In the genomic region with DNA sequence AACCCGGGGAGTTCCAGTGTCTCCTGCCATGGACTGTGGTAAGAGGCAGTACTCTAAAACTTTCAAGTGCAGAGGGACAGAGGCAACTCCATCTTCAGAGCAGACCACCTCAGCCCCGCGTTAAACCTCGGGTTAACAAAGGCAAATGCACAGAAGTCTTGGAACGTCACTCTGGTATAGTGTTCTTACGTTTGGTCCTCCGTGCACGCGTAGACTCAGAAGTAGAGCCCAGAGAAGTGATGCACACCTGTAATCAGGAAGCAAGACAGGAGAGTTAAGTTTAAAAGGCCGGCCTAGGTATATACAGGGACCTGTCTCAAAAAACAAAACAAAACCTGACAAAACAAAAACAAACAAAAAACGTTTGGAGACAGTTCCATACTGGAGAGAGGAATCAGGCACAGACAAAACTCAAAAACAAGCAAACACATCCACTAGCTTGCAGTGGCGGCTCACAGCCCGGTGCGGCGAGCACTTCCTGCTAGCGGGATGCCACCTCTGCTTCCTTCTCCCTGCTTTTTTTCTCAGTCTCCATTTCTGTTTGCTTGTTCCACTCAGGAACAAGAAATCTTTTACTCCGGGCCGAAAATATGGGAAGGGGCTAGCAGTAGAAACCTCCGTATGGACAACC, we compare ENCODE assay signal across 8 mouse cellular contexts. TPM values are rescaled to one million over a fixed set of nuclear protein-coding genes. Genes with fewer than 3 reads are reported as not detected.
DNase-seq lines count a peak whose midpoint lies in the region; ATAC-seq and TF ChIP-seq lines count a peak whose summit lies in the region.

No protein-coding gene starts in this region.

- peak; percentile 24 for DNase-seq in lung, adult 2 months
- no peak for DNase-seq in lung, postnatal 10 days
- peak; percentile 58 for DNase-seq in cerebellum, adult 9-10 months

- H3K9ac ChIP-seq in kidney, embryonic 14.5 days (ENCODE audit: low read depth, low read length) = peak overlapping the region; percentile 52
- H3K9ac ChIP-seq in stomach, embryonic 16.5 days (ENCODE audit: low read length) = peak overlapping the region; percentile 57

- peak; percentile 5; the same call in 1 of the 2 replicates for ATAC-seq in granulocyte monocyte progenitor cell, adult 5-6 weeks (replicated peaks; ENCODE audit: poor library complexity, severe bottlenecking)
- peak; percentile 24; the same call in 1 of the 2 replicates for ATAC-seq in kidney, embryonic 14.5 days (ENCODE audit: low FRiP score, low TSS enrichment)
- ATAC-seq in stomach, embryonic 16.5 days (ENCODE audit: insufficient read depth, low FRiP score) = no peak
- no peak for ATAC-seq in monocyte, adult 5-6 weeks (replicated peaks; ENCODE audit: insufficient number of reproducible peaks, low FRiP score, low TSS enrichment, poor library complexity, severe bottlenecking)

- no peaks in the 10 kb centered on the region for H3K27me3 ChIP-seq in kidney, embryonic 14.5 days (ENCODE audit: control insufficient read depth, insufficient read depth, low read length)
- peaks cover 5% of the 10 kb centered on the region for H3K27me3 ChIP-seq in megakaryocyte, embryonic 14.5 days (replicated peaks)
- no peaks in the 10 kb centered on the region for H3K27me3 ChIP-seq in stomach, embryonic 16.5 days (ENCODE audit: control insufficient read depth, insufficient read depth, low read length)

- 0 out of 2 replicates have a peak overlapping the region, but pooled peaks have one; percentile 37 for H3K27ac ChIP-seq in kidney, embryonic 14.5 days (ENCODE audit: low read depth, low read length)
- H3K27ac ChIP-seq in stomach, embryonic 16.5 days (ENCODE audit: low read length) = peak overlapping the region; percentile 78

- peaks cover 34% of the 10 kb centered on the region for H3K9me3 ChIP-seq in kidney, embryonic 14.5 days (ENCODE audit: control insufficient read depth, low read length)
- peaks cover 38% of the 10 kb centered on the region for H3K9me3 ChIP-seq in megakaryocyte, embryonic 14.5 days
- peaks cover 27% of the 10 kb centered on the region for H3K9me3 ChIP-seq in stomach, embryonic 16.5 days (replicated peaks; ENCODE audit: control insufficient read depth, low read length)

- H3K4me3 ChIP-seq in lung, adult 2 months (replicated peaks; ENCODE audit: extremely low read depth, low read depth, low read length) = peak overlapping the region; percentile 76
- H3K4me3 ChIP-seq in kidney, embryonic 14.5 days (ENCODE audit: low read length) = peak overlapping the region; percentile 60
- peak overlapping the region; percentile 93 for H3K4me3 ChIP-seq in megakaryocyte, embryonic 14.5 days (replicated peaks)
- H3K4me3 ChIP-seq in stomach, embryonic 16.5 days (replicated peaks; ENCODE audit: low read length) = peak overlapping the region; percentile 74

- no peak for TF ChIP-seq CTCF in lung, adult 2 months (IDR thresholded peaks at IDR 0.05; ENCODE audit: insufficient read depth, low read length)

- 13% methylated on average over 19 of the region's 19 CpGs for WGBS in lung, adult 2 months
- 15% methylated on average over 19 of the region's 19 CpGs for WGBS in kidney, embryonic 14.5 days
- WGBS in stomach, embryonic 16.5 days = 8% methylated on average over 19 of the region's 19 CpGs

- H3K4me1 ChIP-seq in lung, adult 2 months (ENCODE audit: control insufficient read depth, insufficient read depth, low read length) = peaks cover 4% of the 10 kb centered on the region
- H3K4me1 ChIP-seq in kidney, embryonic 14.5 days (ENCODE audit: control insufficient read depth, insufficient read depth, low read length) = peaks cover 8% of the 10 kb centered on the region; the same call in 1 of the 2 replicates
- H3K4me1 ChIP-seq in megakaryocyte, embryonic 14.5 days = peaks cover 26% of the 10 kb centered on the region
- peaks cover 12% of the 10 kb centered on the region for H3K4me1 ChIP-seq in stomach, embryonic 16.5 days (ENCODE audit: control insufficient read depth, insufficient read depth, low read length)

- peak overlapping the region; percentile 63 for H3K4me2 ChIP-seq in kidney, embryonic 14.5 days (replicated peaks; ENCODE audit: low read depth, low read length)
- peak overlapping the region; percentile 83 for H3K4me2 ChIP-seq in stomach, embryonic 16.5 days (ENCODE audit: low read depth, low read length)

- no peak for TF ChIP-seq POLR2A in lung, adult 2 months (IDR thresholded peaks at IDR 0.05; ENCODE audit: borderline replicate concordance, extremely low read depth, low read depth, low read length)

- peaks cover 7% of the 10 kb centered on the region; the same call in 1 of the 2 replicates for H3K36me3 ChIP-seq in kidney, embryonic 14.5 days (ENCODE audit: control insufficient read depth, insufficient read depth, low read length)
- peaks cover 14% of the 10 kb centered on the region for H3K36me3 ChIP-seq in megakaryocyte, embryonic 14.5 days (replicated peaks; ENCODE audit: low read length)
- H3K36me3 ChIP-seq in stomach, embryonic 16.5 days (ENCODE audit: control insufficient read depth, insufficient read depth, low read length) = 0 out of 2 replicates have a peak, but pooled peaks cover 17% of the 10 kb centered on the region

RNA-seq across cellular contexts. Expression of gene Ccdc115, which starts 5.5 kb away (rescaled TPM):
- polyA plus RNA-seq in lung, adult 2 months (2012; rRNA removed) = 21.8 and 21.9 TPM in 2 replicates
- total RNA-seq in granulocyte monocyte progenitor cell, adult 5-6 weeks (2014; fragmentation: Nextera tagmentation) = 45.7 and 60.2 TPM in 2 replicates
- total RNA-seq in granulocyte monocyte progenitor cell, adult 5-6 weeks (2017) = 70.6 and 81.4 TPM in 2 replicates
- polyA plus RNA-seq in kidney, embryonic 14.5 days (2014; fragmentation: Nextera tagmentation; extraction: Ambion mirVana) = 48.3 and 48.9 TPM in 2 replicates
- polyA plus RNA-seq in megakaryocyte, embryonic 14.5 days (2012; ENCODE audit: insufficient read depth, low replicate concordance) = 10.1 and 36.5 TPM in 2 replicates
- polyA plus RNA-seq in stomach, embryonic 16.5 days (2015; fragmentation: Nextera tagmentation; extraction: Ambion mirVana) = 52.6 and 55.0 TPM in 2 replicates
- total RNA-seq in monocyte, adult 5-6 weeks (2017) = 37.3 to 46.3 TPM (median 43.2 TPM) in 3 replicates

RNA-seq across cellular contexts. Expression of gene Imp4, which starts 5.6 kb away (rescaled TPM):
- 29.2 and 45.3 TPM in 2 replicates for polyA plus RNA-seq in lung, adult 2 months (2012; rRNA removed)
- total RNA-seq in granulocyte monocyte progenitor cell, adult 5-6 weeks (2014; fragmentation: Nextera tagmentation) = 45.9 and 50.4 TPM in 2 replicates
- 26.2 and 35.9 TPM in 2 replicates for total RNA-seq in granulocyte monocyte progenitor cell, adult 5-6 weeks (2017)
- 89.4 and 102 TPM in 2 replicates for polyA plus RNA-seq in kidney, embryonic 14.5 days (2014; fragmentation: Nextera tagmentation; extraction: Ambion mirVana)
- 11.7 and 61.2 TPM in 2 replicates for polyA plus RNA-seq in megakaryocyte, embryonic 14.5 days (2012; ENCODE audit: insufficient read depth, low replicate concordance)
- polyA plus RNA-seq in stomach, embryonic 16.5 days (2015; fragmentation: Nextera tagmentation; extraction: Ambion mirVana) = 74.1 and 86.2 TPM in 2 replicates
- 20.7 to 25.3 TPM (median 24.1 TPM) in 3 replicates for total RNA-seq in monocyte, adult 5-6 weeks (2017)

RNA-seq across cellular contexts. Expression of gene Ptpn18, which starts 25.6 kb away (rescaled TPM):
- polyA plus RNA-seq in lung, adult 2 months (2012; rRNA removed) = 95.1 and 177 TPM in 2 replicates
- 46.9 and 56.7 TPM in 2 replicates for total RNA-seq in granulocyte monocyte progenitor cell, adult 5-6 weeks (2014; fragmentation: Nextera tagmentation)
- total RNA-seq in granulocyte monocyte progenitor cell, adult 5-6 weeks (2017) = 292 and 344 TPM in 2 replicates
- polyA plus RNA-seq in kidney, embryonic 14.5 days (2014; fragmentation: Nextera tagmentation; extraction: Ambion mirVana) = 21.3 and 23.6 TPM in 2 replicates
- 398 and 732 TPM in 2 replicates for polyA plus RNA-seq in megakaryocyte, embryonic 14.5 days (2012; ENCODE audit: insufficient read depth, low replicate concordance)
- polyA plus RNA-seq in stomach, embryonic 16.5 days (2015; fragmentation: Nextera tagmentation; extraction: Ambion mirVana) = 23.7 and 27.5 TPM in 2 replicates
- 254 to 418 TPM (median 327 TPM) in 3 replicates for total RNA-seq in monocyte, adult 5-6 weeks (2017)

Comparison
In these comparisons a context has a peak if more than half of its experiments do, and no peak if none do; other contexts are left out.
1. ATAC-seq: peak in granulocyte monocyte progenitor cell, adult 5-6 weeks (single experiment) and kidney, embryonic 14.5 days (single experiment); none in stomach, embryonic 16.5 days (single experiment) and monocyte, adult 5-6 weeks (single experiment).
2. Peak in every context shown above with its lines, with median percentiles within 50 percentile points of each other: H3K4me3 ChIP-seq.